Mouse (Mus musculus) cerebellum, postnatal 10 days (tissue): ENCODE measurements around the gene Fbxw10.

ENCODE experiments used
- DNase-seq, 2 experiments: peaks; one replicate each; pipeline ENCODE4 v3.0.0; 2021; ENCODE audit warnings: mixed read lengths in 2 of 2

Fbxw10 gene

DNA sequence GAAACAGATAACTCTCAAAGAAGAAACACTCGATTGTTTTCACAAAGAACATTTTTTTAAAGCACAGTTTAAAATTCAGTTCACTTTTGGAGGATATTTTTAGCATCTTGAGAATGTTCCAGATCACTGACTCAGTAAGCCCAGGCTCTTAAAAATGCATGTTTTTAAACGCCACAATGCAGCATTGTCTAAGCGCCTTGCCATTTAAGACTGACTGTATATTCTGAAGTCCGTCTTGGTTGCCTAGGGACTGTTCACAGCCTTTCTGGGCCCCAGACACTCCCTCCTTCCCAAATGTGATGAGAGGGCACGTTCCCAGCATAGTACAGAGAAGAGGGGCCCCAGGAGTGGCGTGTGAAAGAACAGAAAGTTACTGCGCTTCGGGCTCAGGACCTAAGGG, 64.5 kb downstream of the Fbxw10 start:
- no peak for DNase-seq

DNA sequence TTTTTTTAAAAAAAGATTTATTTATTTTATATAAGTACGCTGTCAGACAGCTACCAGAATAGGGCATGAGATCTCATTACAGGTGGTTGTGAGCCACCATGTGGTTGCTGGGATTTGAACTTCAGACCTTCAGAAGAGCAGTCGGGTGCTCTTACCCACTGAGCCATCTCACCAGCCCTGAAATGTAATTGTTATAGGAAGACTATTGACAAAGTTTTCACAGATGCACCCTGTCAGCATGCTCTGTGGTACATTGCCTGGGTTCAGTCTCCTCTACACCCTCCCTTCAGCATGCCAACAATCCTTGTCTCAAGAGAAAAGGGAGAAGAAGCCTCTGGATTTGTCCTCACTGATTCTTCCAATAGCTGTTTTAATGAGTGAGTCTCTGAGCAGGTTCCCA, 66.3 kb downstream of the Fbxw10 start:
- no peak for DNase-seq

DNA sequence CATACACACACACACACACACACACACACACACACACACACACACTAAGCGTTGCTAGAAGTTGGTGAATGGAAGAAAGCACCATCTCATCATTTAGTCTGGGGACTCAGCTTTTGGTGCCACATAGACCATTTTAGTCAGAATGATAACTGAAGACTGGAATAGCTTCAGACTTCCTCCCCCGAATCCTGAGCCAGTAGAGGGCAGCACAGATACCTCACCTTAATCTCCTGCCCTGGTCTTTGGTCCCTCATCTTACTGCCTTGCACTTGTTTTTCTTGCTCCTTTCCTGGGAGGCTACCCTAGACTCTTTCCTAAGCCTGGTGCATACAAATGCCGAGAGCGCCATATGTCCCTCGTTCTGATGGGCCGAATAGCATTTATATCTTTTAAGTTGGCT, 67.7 kb downstream of the Fbxw10 start:
- peak; percentile 56 to 61 for DNase-seq

- no peak for DNase-seq
Measured at GRCm38 (mm10) chr11:62915486-62915885, 68.6 kb downstream of the Fbxw10 start.

DNA sequence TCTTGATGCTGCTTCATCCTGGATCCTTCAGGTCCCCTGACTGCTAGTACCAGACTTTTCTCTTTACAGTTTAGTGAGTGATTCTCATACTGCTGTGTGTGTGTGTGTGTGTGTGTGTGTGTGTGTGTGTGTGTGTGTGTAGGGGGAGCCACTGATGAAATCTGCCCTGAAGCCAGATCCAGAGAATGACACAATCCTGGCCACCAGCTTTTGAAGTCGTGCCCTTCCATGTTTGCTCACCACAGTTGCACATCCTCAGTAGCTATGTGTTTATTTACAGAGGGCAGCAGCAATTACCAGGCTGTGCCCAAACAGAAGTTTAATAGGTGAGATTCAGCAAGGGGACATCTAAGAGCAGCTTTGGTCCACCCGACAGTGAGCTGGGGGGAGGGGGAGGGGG, 69.9 kb downstream of the Fbxw10 start:
- DNase-seq: no peak

GRCm38 (mm10) chr11:62919946-62920742, 73.3 kb downstream of the Fbxw10 start:
- peak; percentile 14 to 21 for DNase-seq

DNA sequence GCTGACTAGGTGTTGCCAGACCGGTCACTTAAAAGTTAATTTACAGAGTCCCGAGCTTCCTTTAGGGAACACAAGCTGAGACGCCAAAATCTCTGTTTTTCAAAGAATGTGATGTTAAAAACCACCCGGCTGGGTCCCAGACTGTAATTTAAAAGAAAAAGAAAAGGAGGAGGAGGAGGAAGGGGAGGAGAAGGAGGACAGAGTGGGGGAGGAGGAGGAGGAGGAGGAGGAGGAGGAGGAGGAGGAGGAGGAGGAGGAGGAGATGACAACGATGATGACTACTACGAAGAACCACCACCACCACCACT, 73.8 kb downstream of the Fbxw10 start:
- DNase-seq: no peak

GRCm38 (mm10) chr11:62921052-62921977, 74.4 kb downstream of the Fbxw10 start:
- DNase-seq: peak; percentile 94 to 95

GRCm38 (mm10) chr11:62924091-62924761, 77.4 kb downstream of the Fbxw10 start:
- DNase-seq: no peak
